Mouse (Mus musculus) spleen, adult 2 months (tissue): Measurements from ENCODE around the gene Prkn. TPM values are rescaled to one million over a fixed set of nuclear protein-coding genes. Genes with fewer than 3 reads are reported as not detected.

Experiments used
- DNase-seq, 2 experiments: peaks; one replicate each; pipeline versions ENCODE4 v3.0.0 to v3.0.0-alpha.2; 2012 to 2021; ENCODE audit warnings: low spot score in 2 of 2, low read depth in 1 of 2
- H3K27ac ChIP-seq: fragments of 200-500 bp; 2 replicates; pipeline ENCODE4 v1.5.1; 2012; ENCODE audit warnings: low read length, inconsistent platforms; ENCODE audit not compliant: insufficient read depth
- H3K27me3 ChIP-seq: fragments of 200-500 bp; 2 replicates; pipeline ENCODE4 v1.6.1; 2012; ENCODE audit warnings: mild to moderate bottlenecking, moderate library complexity, low read length, inconsistent platforms; ENCODE audit not compliant: control insufficient read depth, insufficient read depth
- H3K36me3 ChIP-seq: fragments of 200-500 bp; 2 replicates; pipeline ENCODE4 v1.6.1; 2012; ENCODE audit warnings: mild to moderate bottlenecking, low read length, inconsistent platforms; ENCODE audit not compliant: control insufficient read depth, insufficient read depth
- H3K4me1 ChIP-seq: fragments of 200-500 bp; 2 replicates; pipeline ENCODE4 v1.6.1; 2011; ENCODE audit warnings: inconsistent platforms; ENCODE audit not compliant: control insufficient read depth, insufficient read depth, insufficient read length
- H3K4me3 ChIP-seq: fragments of 200-500 bp; 2 replicates; pipeline ENCODE4 v1.5.1; 2011; ENCODE audit warnings: mild to moderate bottlenecking, inconsistent platforms; ENCODE audit not compliant: insufficient read depth, insufficient read length; ENCODE audit errors: extremely low read depth
- CTCF ChIP-seq: fragments of 200-500 bp; IDR thresholded peaks from 2 replicates; pipeline ENCODE4 v1.5.1; 2011; ENCODE audit warnings: mild to moderate bottlenecking, inconsistent platforms; ENCODE audit not compliant: insufficient read depth, insufficient read length, insufficient replicate concordance; ENCODE audit errors: extremely low read depth
- POLR2A ChIP-seq: fragments of 200-500 bp; IDR thresholded peaks from 2 replicates; pipeline ENCODE4 v1.6.1; 2011; ENCODE audit warnings: low read depth, low read length, inconsistent platforms
- WGBS: fragments of 180-500 bp; shearing (Covaris S2); methylation state at CpG from one replicate; pipeline ENCODE4 v1.1.7; 2018; 5-methylcytosine and 5-hydroxymethylcytosine counted together
- polyA plus RNA-seq: library from polyadenylated mRNA; depleted of rRNA; stranded (reverse); fragments of >200 nt; gene quantifications from 2 replicates; pipeline ENCODE4 v1.2.3, GENCODE M21; 2012

Prkn gene
- polyA plus RNA-seq, 1 experiment = 0.72 TPM

DNA sequence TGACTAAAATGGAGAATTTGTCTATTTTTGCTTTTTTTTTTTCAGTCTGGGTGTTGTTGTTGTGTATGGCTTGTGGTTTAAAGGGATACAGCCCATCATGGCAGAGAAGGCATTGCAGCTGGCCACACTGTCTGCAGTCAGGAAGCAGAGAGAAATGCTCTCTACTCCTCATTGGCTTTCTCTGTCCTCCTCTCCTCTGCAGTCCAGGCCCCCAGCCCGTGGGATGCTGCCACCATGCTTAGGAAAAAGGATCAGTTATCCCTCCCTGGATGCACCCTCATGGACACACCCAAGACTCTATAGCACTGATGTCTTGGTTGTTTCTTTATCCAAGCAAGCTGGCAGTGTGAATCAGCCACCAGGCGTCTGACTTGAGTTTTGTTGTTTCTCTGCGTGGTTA, 1107.3 kb downstream of the Prkn start:
- no peak for DNase-seq
- H3K4me3 ChIP-seq = no peak overlapping the region
- 86% methylated on average over 3 of the region's 3 CpGs for WGBS
- TF ChIP-seq POLR2A (no peak), CTCF (no peak)
- H3K27me3 ChIP-seq = no peaks in the 10 kb centered on the region
- H3K27ac ChIP-seq = no peak overlapping the region
- H3K36me3 ChIP-seq = no peaks in the 10 kb centered on the region
- H3K4me1 ChIP-seq = no peaks in the 10 kb centered on the region

DNA sequence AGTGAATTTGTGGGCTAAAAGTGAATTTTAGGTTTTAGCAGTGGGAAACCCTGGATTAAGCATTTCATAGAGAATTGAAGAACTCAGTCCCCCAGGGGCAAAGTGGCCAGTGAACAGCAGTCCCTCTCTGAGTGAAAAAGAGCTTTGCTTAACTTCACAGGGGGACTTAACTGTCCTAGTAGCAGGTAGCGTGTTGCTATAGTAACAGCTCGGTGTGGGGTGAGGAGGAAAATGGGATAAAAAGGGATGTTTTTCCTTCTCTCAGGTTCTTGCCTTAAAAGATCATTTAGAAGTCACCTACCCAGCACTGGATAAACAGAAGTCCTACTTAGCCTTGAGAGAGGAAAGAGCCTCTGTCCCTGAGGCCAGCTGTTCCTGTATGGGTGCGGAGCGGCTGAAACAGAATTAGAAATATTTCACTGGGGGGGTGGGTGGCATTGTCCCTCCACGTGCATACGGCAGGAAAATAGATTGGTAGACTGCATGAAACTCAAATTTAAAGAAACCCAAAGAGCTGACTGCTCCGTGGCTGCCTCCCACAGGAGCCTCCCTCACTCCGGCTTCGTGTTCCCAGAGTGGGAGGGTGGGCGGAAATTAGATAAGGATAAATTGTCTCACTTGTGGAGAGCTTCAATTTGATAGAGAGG, 1109.5 kb downstream of the Prkn start:
- no peaks in the 10 kb centered on the region for H3K4me1 ChIP-seq

DNA sequence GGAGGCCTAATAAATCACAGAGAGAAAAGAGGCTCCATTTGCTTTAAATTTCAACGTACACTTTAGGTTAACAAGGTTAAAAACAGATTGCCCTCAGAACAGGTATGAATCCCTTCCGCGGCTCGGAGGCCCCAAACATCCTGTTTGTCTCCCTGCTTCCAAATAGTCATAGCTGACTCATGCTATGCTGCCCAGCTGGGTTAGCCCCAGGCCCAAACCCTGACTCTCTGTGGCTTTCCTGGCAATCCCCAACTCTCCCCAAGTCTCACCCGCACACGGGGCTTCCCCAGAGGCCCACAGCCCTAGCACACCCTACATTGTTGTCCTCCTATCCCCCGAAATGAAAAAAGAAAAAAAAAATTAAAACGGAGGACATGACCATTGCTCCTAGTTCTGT, 1110.0 kb downstream of the Prkn start:
- DNase-seq = no peak
- 40% methylated on average over 8 of the region's 8 CpGs for WGBS
- no peak for TF ChIP-seq POLR2A
- no peak for TF ChIP-seq CTCF

More for the DNA sequence above, 1109.5 kb downstream of the Prkn start:
- Histone ChIP-seq H3K36me3 (no peaks in the 10 kb centered on the region), H3K27me3 (no peaks in the 10 kb centered on the region), H3K27ac (no peak overlapping the region), H3K4me3 (no peak overlapping the region)
- 83% methylated on average over 10 of the region's 10 CpGs for WGBS
- TF ChIP-seq POLR2A (no peak), CTCF (no peak)
- DNase-seq = no peak

DNA sequence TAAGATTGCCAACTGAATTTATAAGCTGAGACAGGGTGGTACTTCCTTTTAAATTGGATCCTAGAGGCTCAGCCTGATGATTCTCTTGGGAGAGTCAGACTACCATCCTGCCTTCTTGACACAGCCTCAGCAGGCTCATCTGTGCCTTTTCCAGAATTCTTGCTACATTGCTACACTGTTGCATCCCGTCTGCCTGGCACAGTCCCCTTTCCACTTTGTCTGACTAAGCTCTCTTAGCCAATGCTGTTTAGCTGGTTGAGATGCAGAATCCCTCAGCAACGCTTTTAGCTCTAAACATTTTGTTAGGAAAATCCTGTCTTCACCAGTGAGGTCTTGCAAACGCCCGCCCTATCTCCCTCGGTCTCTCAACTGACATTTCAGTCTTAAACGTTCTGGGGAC, 1115.1 kb downstream of the Prkn start:
- WGBS = 87% methylated on average over 6 of the region's 6 CpGs
- Histone ChIP-seq H3K27ac (no peak overlapping the region), H3K4me3 (no peak overlapping the region), H3K27me3 (no peaks in the 10 kb centered on the region), H3K4me1 (no peaks in the 10 kb centered on the region), H3K36me3 (no peaks in the 10 kb centered on the region)
- TF ChIP-seq POLR2A (no peak), CTCF (no peak)
- DNase-seq = no peak

More for the DNA sequence above, 1110.0 kb downstream of the Prkn start:
- no peaks in the 10 kb centered on the region for H3K36me3 ChIP-seq
- no peaks in the 10 kb centered on the region for H3K27me3 ChIP-seq
- H3K4me1 ChIP-seq = no peaks in the 10 kb centered on the region
- H3K27ac ChIP-seq = no peak overlapping the region
- no peak overlapping the region for H3K4me3 ChIP-seq

DNA sequence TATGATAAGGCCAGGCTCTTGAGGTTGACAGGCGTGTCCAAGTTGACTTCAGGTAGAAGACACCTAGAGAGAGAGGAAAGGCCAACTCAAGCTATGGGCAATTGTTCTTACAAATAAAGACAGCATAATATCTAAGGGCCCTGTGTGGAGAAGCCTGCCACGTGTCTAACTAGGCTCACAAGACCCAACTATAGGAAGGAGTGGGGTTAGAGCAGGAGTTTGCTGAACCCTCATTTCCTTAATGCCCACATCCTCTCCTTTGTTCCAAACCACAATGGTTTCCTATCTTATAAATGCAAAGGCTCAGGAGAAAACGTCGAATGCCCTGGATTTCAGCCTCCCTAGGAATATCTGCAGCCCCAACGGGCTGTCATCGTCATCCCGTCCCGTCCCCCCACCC, 1120.3 kb downstream of the Prkn start:
- TF ChIP-seq POLR2A (no peak), CTCF (no peak)
- no peak overlapping the region for H3K4me3 ChIP-seq
- H3K27ac ChIP-seq = no peak overlapping the region
- no peaks in the 10 kb centered on the region for H3K27me3 ChIP-seq
- H3K4me1 ChIP-seq = no peaks in the 10 kb centered on the region
- DNase-seq = no peak
- no peaks in the 10 kb centered on the region for H3K36me3 ChIP-seq
- 26% methylated on average over 8 of the region's 8 CpGs for WGBS

DNA sequence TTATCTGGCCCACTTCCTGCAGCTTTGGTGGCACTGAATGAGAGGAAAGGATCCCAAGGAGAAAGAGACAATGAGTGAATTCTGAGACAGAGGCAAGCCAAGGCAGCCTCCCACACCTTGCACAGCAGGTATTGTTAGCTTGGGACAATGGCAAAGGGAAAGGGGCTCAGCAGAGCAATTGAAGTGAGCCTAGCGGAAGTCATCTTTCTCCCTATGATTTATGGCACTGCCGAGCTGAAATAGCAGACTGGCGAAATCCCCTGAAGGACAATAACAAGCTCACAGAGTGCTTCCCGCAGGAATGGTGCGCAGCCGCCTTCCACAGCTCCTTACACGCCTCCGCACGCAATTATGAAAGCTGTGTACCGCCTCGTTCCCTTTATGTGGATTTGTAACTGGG, 1122.6 kb downstream of the Prkn start:
- no peak for TF ChIP-seq POLR2A
- no peak for DNase-seq
- H3K27ac ChIP-seq = no peak overlapping the region
- no peak overlapping the region for H3K4me3 ChIP-seq
- H3K36me3 ChIP-seq = no peaks in the 10 kb centered on the region
- WGBS = 18% methylated on average over 11 of the region's 11 CpGs
- no peaks in the 10 kb centered on the region for H3K27me3 ChIP-seq
- H3K4me1 ChIP-seq = no peaks in the 10 kb centered on the region

DNA sequence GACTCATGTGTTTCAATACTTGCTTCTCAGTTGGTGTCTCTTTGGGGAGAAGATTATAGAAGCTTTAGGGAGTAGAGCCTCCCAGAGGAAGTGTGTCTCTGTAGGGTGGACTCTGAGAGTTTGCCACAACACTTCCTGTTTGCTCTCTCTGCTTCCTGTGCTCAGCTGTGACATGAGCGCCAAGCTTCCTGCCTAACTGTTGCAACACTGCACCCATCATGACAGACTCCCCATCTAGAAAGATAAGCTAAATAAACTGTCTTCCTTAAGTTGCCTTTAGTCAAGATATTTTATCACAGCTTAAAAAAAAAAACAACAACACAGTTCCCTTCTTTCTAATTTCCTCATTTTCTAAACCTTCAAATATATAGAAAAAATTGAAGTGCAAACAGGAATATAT, 1130.0 kb downstream of the Prkn start:
- DNase-seq = no peak
- Histone ChIP-seq H3K27me3 (no peaks in the 10 kb centered on the region), H3K27ac (no peak overlapping the region), H3K4me1 (no peaks in the 10 kb centered on the region), H3K36me3 (no peaks in the 10 kb centered on the region), H3K4me3 (no peak overlapping the region)
- TF ChIP-seq POLR2A = no peak
- no peak for TF ChIP-seq CTCF
- 35% methylated on average over 1 of the region's 1 CpGs for WGBS

DNA sequence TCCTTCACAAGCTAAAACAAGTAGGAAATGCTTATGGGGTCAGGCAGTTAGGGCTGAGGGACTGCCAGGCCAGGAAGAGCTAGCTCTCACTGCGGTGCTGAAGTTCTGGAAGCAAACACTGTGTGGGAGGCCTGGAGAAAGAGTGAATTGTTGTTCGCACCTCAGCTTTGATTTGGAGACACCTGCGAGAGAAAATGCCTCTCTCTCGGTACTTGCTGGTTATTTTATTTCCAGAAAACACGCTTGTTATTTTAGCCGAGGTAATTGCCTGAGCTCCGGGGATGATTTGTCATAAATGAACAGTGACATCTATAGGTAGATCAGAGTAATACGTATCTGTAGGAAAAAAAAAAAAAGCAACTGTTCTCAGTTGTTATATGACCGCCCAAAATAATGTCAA, 1132.4 kb downstream of the Prkn start:
- no peaks in the 10 kb centered on the region for H3K27me3 ChIP-seq
- TF ChIP-seq CTCF = no peak
- no peak for TF ChIP-seq POLR2A
- no peak for DNase-seq
- H3K4me3 ChIP-seq = no peak overlapping the region
- WGBS = 13% methylated on average over 9 of the region's 9 CpGs
- no peaks in the 10 kb centered on the region for H3K4me1 ChIP-seq
- no peaks in the 10 kb centered on the region for H3K36me3 ChIP-seq
- H3K27ac ChIP-seq = no peak overlapping the region
